ENCODE assay signal across 22 mouse cellular contexts in the genomic region with DNA sequence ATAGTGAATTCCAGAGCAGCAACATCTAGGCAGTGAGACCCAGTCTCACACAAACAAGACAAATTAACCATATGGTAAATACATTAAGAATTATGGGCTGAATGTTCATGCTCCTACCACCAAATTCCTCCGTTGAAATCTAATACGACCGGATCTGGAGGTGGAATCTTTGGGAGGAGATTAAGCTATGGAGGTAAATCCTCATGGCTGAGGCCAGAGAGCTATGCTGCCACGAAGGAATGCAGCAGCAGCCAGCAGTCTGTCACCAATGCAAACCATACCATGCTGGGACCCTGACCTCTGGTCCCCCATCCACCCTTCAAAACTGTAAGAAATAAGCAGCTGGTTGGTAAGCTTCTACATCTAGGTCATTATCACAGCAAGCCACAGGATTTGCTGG. TPM values are rescaled to one million over a fixed set of nuclear protein-coding genes. Genes with fewer than 3 reads are reported as not detected.
DNase-seq lines count a peak whose midpoint lies in the region; ATAC-seq and TF ChIP-seq lines count a peak whose summit lies in the region.
"Had no signal": no experiment of that assay in that cellular context is flagged by ENCODE, and none has a peak within 500 bp of the region (broad histone marks: within the 10 kb centered on the region; RNA-seq: fewer than 3 reads in every experiment).

No protein-coding gene starts in this region.

- WGBS in kidney, embryonic 16.5 days: 19% methylated on average over 4 of the region's 4 CpGs
- 37% methylated on average over 4 of the region's 4 CpGs for WGBS in embryonic facial prominence, embryonic 11.5 days
- WGBS in embryonic facial prominence, embryonic 13.5 days: 20% methylated on average over 4 of the region's 4 CpGs

- H3K9ac ChIP-seq in kidney, embryonic 16.5 days (replicated peaks; ENCODE audit: low read length): no peak overlapping the region
- no peak overlapping the region; the same call in 1 of the 2 replicates for H3K9ac ChIP-seq in embryonic facial prominence, embryonic 11.5 days (replicated peaks; ENCODE audit: low read length)
- no peak overlapping the region for H3K9ac ChIP-seq in embryonic facial prominence, embryonic 13.5 days
- H3K9ac ChIP-seq: forebrain, embryonic 13.5 days; liver, embryonic 13.5 days; lung, embryonic 14.5 days had no signal

- no peak overlapping the region for H3ac ChIP-seq in myocyte (ENCODE audit: control insufficient read depth, insufficient read length)

- H3K79me2 ChIP-seq in myocyte (ENCODE audit: control insufficient read depth, insufficient read depth): peaks cover 50% of the 10 kb centered on the region

- no peaks in the 10 kb centered on the region for H3K9me3 ChIP-seq in kidney, embryonic 16.5 days (ENCODE audit: low read length)
- no peaks in the 10 kb centered on the region for H3K9me3 ChIP-seq in embryonic facial prominence, embryonic 11.5 days (replicated peaks; ENCODE audit: control insufficient read depth, low read length)
- H3K9me3 ChIP-seq in embryonic facial prominence, embryonic 13.5 days: no peaks in the 10 kb centered on the region
- H3K9me3 ChIP-seq: forebrain, embryonic 13.5 days; liver, embryonic 13.5 days had no signal

- H3K27me3 ChIP-seq in kidney, embryonic 16.5 days (ENCODE audit: insufficient read depth, low read length): no peaks in the 10 kb centered on the region
- no peaks in the 10 kb centered on the region for H3K27me3 ChIP-seq in embryonic facial prominence, embryonic 11.5 days (ENCODE audit: control insufficient read depth, insufficient read depth, low read length)
- no peaks in the 10 kb centered on the region for H3K27me3 ChIP-seq in embryonic facial prominence, embryonic 13.5 days
- no peaks in the 10 kb centered on the region for H3K27me3 ChIP-seq in myocyte (ENCODE audit: control insufficient read depth, insufficient read depth, insufficient read length)
- H3K27me3 ChIP-seq: forebrain, embryonic 13.5 days; liver, embryonic 13.5 days had no signal

- TF ChIP-seq POLR2A in myocyte (IDR thresholded peaks at IDR 0.05; ENCODE audit: insufficient read length, low read depth): no peak

- no peak for ATAC-seq in kidney, embryonic 16.5 days (ENCODE audit: low FRiP score, low TSS enrichment)
- ATAC-seq in embryonic facial prominence, embryonic 11.5 days (replicated peaks; ENCODE audit: insufficient number of reproducible peaks, low FRiP score, low TSS enrichment, low read depth): no peak
- no peak for ATAC-seq in embryonic facial prominence, embryonic 13.5 days (ENCODE audit: insufficient number of reproducible peaks, insufficient read depth, low FRiP score, low TSS enrichment, low read depth)
- ATAC-seq: forebrain, embryonic 13.5 days; hindbrain, postnatal 0 days; midbrain, embryonic 16.5 days had no signal

- no peaks in the 10 kb centered on the region for H3K36me3 ChIP-seq in kidney, embryonic 16.5 days (ENCODE audit: insufficient read depth, low read length)
- H3K36me3 ChIP-seq in embryonic facial prominence, embryonic 11.5 days (replicated peaks; ENCODE audit: control insufficient read depth, insufficient read depth, low read depth, low read length): no peaks in the 10 kb centered on the region
- H3K36me3 ChIP-seq in embryonic facial prominence, embryonic 13.5 days: no peaks in the 10 kb centered on the region; the same call in 1 of the 2 replicates
- no peaks in the 10 kb centered on the region for H3K36me3 ChIP-seq in myocyte (ENCODE audit: control insufficient read depth, insufficient read depth)
- H3K36me3 ChIP-seq: liver, embryonic 13.5 days had no signal

- H3K4me1 ChIP-seq in kidney, embryonic 16.5 days (ENCODE audit: insufficient read depth, low read length): peaks cover 86% of the 10 kb centered on the region
- peaks cover 11% of the 10 kb centered on the region for H3K4me1 ChIP-seq in embryonic facial prominence, embryonic 11.5 days (ENCODE audit: control insufficient read depth, insufficient read depth, low read length)
- peaks cover 87% of the 10 kb centered on the region for H3K4me1 ChIP-seq in embryonic facial prominence, embryonic 13.5 days

- no peak overlapping the region for H3K4me3 ChIP-seq in kidney, embryonic 16.5 days (ENCODE audit: low read length)
- no peak overlapping the region for H3K4me3 ChIP-seq in embryonic facial prominence, embryonic 11.5 days (ENCODE audit: low read depth, low read length)
- no peak overlapping the region for H3K4me3 ChIP-seq in embryonic facial prominence, embryonic 13.5 days
- H3K4me3 ChIP-seq in myocyte: no peak overlapping the region
- H3K4me3 ChIP-seq: erythroblast, embryonic 14.5 days; forebrain, embryonic 13.5 days; layer of hippocampus, adult 2 months; liver, embryonic 13.5 days had no signal

- H3K4me2 ChIP-seq in kidney, embryonic 16.5 days (replicated peaks; ENCODE audit: low read depth, low read length): no peak overlapping the region
- H3K4me2 ChIP-seq in embryonic facial prominence, embryonic 11.5 days (ENCODE audit: low read depth, low read length): no peak overlapping the region
- H3K4me2 ChIP-seq in embryonic facial prominence, embryonic 13.5 days: no peak overlapping the region
- peak overlapping the region; percentile 86 for H3K4me2 ChIP-seq in myocyte (ENCODE audit: low read depth)
- H3K4me2 ChIP-seq: forebrain, embryonic 13.5 days; liver, embryonic 13.5 days; lung, embryonic 14.5 days had no signal

- H3K27ac ChIP-seq in kidney, embryonic 16.5 days (ENCODE audit: low read length): peak overlapping the region; percentile 81
- 0 out of 2 replicates have a peak overlapping the region, but pooled peaks have one; percentile 20 for H3K27ac ChIP-seq in embryonic facial prominence, embryonic 11.5 days (replicated peaks; ENCODE audit: low read depth, low read length)
- H3K27ac ChIP-seq in embryonic facial prominence, embryonic 13.5 days: peak overlapping the region; percentile 22; the same call in 1 of the 2 replicates
- H3K27ac ChIP-seq: forebrain, embryonic 13.5 days; hindbrain, postnatal 0 days; layer of hippocampus, adult 2 months; liver, embryonic 13.5 days had no signal

- no peak for DNase-seq in kidney, postnatal 36 days
- no peak for DNase-seq in embryonic facial prominence, embryonic 11.5 days (ENCODE audit: low spot score)
- no peak for DNase-seq in layer of hippocampus, postnatal 25 days (ENCODE audit: extremely low spot score in 1 of 2, low spot score in 1 of 2)
- DNase-seq in adrenal gland, adult 18-20 months (ENCODE audit: low spot score in 2 of 2): no peak
- DNase-seq: adrenal gland, adult 8-10 months; cerebellum, adult 9-10 months; gastrocnemius, postnatal 36 days; kidney, adult 8-10 months; liver, embryonic 13.5 days; lung, embryonic 14.5 days; lung, postnatal 36 days; right cerebral cortex, postnatal 14 days; spleen, adult 18-20 months had no signal

TF ChIP-seq in myocyte, 11 proteins besides CTCF, POLR2A, EP300 and RAD21:
- TF ChIP-seq USF1 (IDR thresholded peaks at IDR 0.05; ENCODE audit: low read depth) (no peak), SRF (IDR thresholded peaks at IDR 0.05; ENCODE audit: control insufficient read depth, insufficient read length, low read depth) (no peak), MAX (IDR thresholded peaks at IDR 0.05; ENCODE audit: low read depth) (no peak), MYOD1 (IDR thresholded peaks at IDR 0.05; ENCODE audit: control insufficient read depth in 1 of 3, insufficient read length in 2 of 3, low read depth in 2 of 3) (no peak), TCF12 (IDR thresholded peaks at IDR 0.05; ENCODE audit: insufficient read depth, poor library complexity, severe bottlenecking) (no peak), CEBPB (IDR thresholded peaks at IDR 0.05; ENCODE audit: insufficient read depth, poor library complexity, severe bottlenecking) (no peak), POLR2AphosphoS2 (IDR thresholded peaks at IDR 0.05; ENCODE audit: insufficient read length, low read depth) (no peak), REST (IDR thresholded peaks at IDR 0.05; ENCODE audit: insufficient read depth, insufficient read length) (no peak), E2F4 (IDR thresholded peaks at IDR 0.05; ENCODE audit: insufficient read depth) (no peak), TCF3 (IDR thresholded peaks at IDR 0.05; ENCODE audit: insufficient read length, low read depth) (no peak), MYOG (IDR thresholded peaks at IDR 0.05; ENCODE audit: control insufficient read depth in 1 of 3, insufficient read depth in 1 of 3, insufficient read length in 2 of 3, low read depth in 2 of 3) (no peak)

RNA-seq across cellular contexts. Expression of gene Tcf7l1, which starts 41.9 kb away (rescaled TPM):
- polyA plus RNA-seq in kidney, embryonic 16.5 days (2015; fragmentation: Nextera tagmentation; extraction: Ambion mirVana): 31.5 and 35.6 TPM in 2 replicates
- polyA plus RNA-seq in embryonic facial prominence, embryonic 11.5 days (2014; fragmentation: Nextera tagmentation; extraction: Ambion mirVana): 23.6 and 28.6 TPM in 2 replicates
- 59.2 and 63.7 TPM in 2 replicates for polyA plus RNA-seq in embryonic facial prominence, embryonic 13.5 days (2015; fragmentation: Nextera tagmentation; extraction: Ambion mirVana)
- 13.3 TPM for polyA plus RNA-seq in myocyte (2012; fragmentation: generic; extraction: Trizol)
- total RNA-seq in layer of hippocampus, postnatal 25 days (2021): 1 to 10 TPM; 3.3 to 4.6 TPM
- total RNA-seq in adrenal gland, adult 18-20 months (2021): 10 to 100 TPM in 1 of 2 experiments, 1 to 10 TPM in 1; 10.0 to 11.5 TPM
- total RNA-seq: common myeloid progenitor, adult 5-6 weeks had no signal

Comparison
In these comparisons a context has a peak if more than half of its experiments do, and no peak if none do; other contexts are left out.
1. H3K27ac ChIP-seq: peak in every context shown above with its lines; median percentile 81 in kidney, embryonic 16.5 days; 22 in embryonic facial prominence, embryonic 13.5 days; 20 in embryonic facial prominence, embryonic 11.5 days.